Mouse (Mus musculus): Measurements from ENCODE around the gene Scg3.
"Not testable (repeated sequence)": the region's sequence is repeated elsewhere in the genome, so short reads cannot be mapped to it uniquely, and the experiment has no call there.

Scg3 gene

GRCm38 (mm10) chr9:75683426-75684191 is at the start of gene Scg3:
Gene Scg3 (minus strand): TSS chr9:75684056.
- peak; percentile 93 for DNase-seq (ENCODE audit: low spot score)

GRCm38 (mm10) chr9:75719952-75720687 is 36.3 kb upstream of the Scg3 start:
- peak; percentile 74 for DNase-seq (ENCODE audit: low spot score)

- no peak for DNase-seq (ENCODE audit: low spot score)
Measured at GRCm38 (mm10) chr9:75719481-75719880, 35.6 kb upstream of the Scg3 start.

- peak; percentile 24 for DNase-seq (ENCODE audit: low spot score)
Measured at GRCm38 (mm10) chr9:75684772-75685171, 916 bp upstream of the Scg3 start.

GRCm38 (mm10) chr9:75684292-75684691 is 436 bp upstream of the Scg3 start:
- DNase-seq (ENCODE audit: low spot score) = no peak

- DNase-seq (ENCODE audit: low spot score) = peak; percentile 28
Measured at GRCm38 (mm10) chr9:75680606-75681005, 3.2 kb downstream of the Scg3 start.

GRCm38 (mm10) chr9:75679629-75680028 is 4.2 kb downstream of the Scg3 start:
- no peak for DNase-seq (ENCODE audit: low spot score)

GRCm38 (mm10) chr9:75678341-75678740 is 5.5 kb downstream of the Scg3 start:
- DNase-seq (ENCODE audit: low spot score) = no peak

- no peak for DNase-seq (ENCODE audit: low spot score)
Measured at GRCm38 (mm10) chr9:75676226-75676625, 7.6 kb downstream of the Scg3 start.

- no peak for DNase-seq (ENCODE audit: low spot score)
Measured at GRCm38 (mm10) chr9:75672769-75673168, 11.1 kb downstream of the Scg3 start.

GRCm38 (mm10) chr9:75666612-75667011 is 17.2 kb downstream of the Scg3 start:
- no peak for DNase-seq (ENCODE audit: low spot score)

- peak; percentile 28 for DNase-seq (ENCODE audit: low spot score)
Measured at GRCm38 (mm10) chr9:75665364-75665763, 18.5 kb downstream of the Scg3 start.

GRCm38 (mm10) chr9:75660917-75661316 is 22.9 kb downstream of the Scg3 start:
- peak; percentile 30 for DNase-seq (ENCODE audit: low spot score)

- DNase-seq (ENCODE audit: low spot score) = not testable (repeated sequence)
Measured at GRCm38 (mm10) chr9:75656456-75656855, 27.4 kb downstream of the Scg3 start.

- no peak for DNase-seq (ENCODE audit: low spot score)
Measured at GRCm38 (mm10) chr9:75653981-75654911, 29.6 kb downstream of the Scg3 start.

- DNase-seq (ENCODE audit: low spot score) = no peak
Measured at GRCm38 (mm10) chr9:75645405-75645804, 38.5 kb downstream of the Scg3 start.

GRCm38 (mm10) chr9:75634226-75634625 is 49.6 kb downstream of the Scg3 start:
- DNase-seq (ENCODE audit: low spot score) = no peak

GRCm38 (mm10) chr9:75633603-75634002 is 50.3 kb downstream of the Scg3 start:
- DNase-seq (ENCODE audit: low spot score) = no peak

GRCm38 (mm10) chr9:75632902-75633301 is 51.0 kb downstream of the Scg3 start:
- DNase-seq (ENCODE audit: low spot score) = no peak

- no peak for DNase-seq (ENCODE audit: low spot score)
Measured at GRCm38 (mm10) chr9:75632111-75632510, 51.7 kb downstream of the Scg3 start.

- no peak for DNase-seq (ENCODE audit: low spot score)
Measured at GRCm38 (mm10) chr9:75630823-75631454, 52.9 kb downstream of the Scg3 start.

GRCm38 (mm10) chr9:75626308-75626604 is 57.6 kb downstream of the Scg3 start:
- peak; percentile 31 for DNase-seq (ENCODE audit: low spot score)
